23 mouse cellular contexts compared by ENCODE assay signal in the genomic region with DNA sequence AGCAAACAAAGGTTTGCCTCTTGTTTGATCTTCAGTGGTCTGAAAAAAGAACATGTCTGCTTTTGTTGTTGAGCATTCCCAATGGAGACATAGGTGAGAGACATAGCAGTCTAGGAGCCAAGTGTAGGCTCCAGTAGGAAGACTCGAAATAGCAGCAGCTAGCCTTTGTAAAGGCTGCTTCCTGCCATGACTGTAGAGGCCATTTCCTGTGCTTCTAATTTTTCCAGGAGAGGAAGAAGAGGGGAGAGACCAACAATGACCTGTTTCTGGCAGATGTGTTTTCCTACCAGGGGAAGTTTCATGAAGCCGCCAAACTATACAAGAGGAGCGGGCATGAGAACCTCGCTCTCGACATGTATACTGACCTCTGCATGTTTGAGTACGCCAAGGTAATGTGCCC. TPM values are rescaled to one million over a fixed set of nuclear protein-coding genes. Genes with fewer than 3 reads are reported as not detected.
A peak's percentile ranks its signal among the peaks of the same experiment; 100 is the strongest.
DNase-seq lines count a peak whose midpoint lies in the region; ATAC-seq and TF ChIP-seq lines count a peak whose summit lies in the region.
"Had no signal": no experiment of that assay in that cellular context is flagged by ENCODE, and none has a peak within 500 bp of the region (broad histone marks: within the 10 kb centered on the region; RNA-seq: fewer than 3 reads in every experiment).

No protein-coding gene starts in this region.

- DNase-seq in adrenal gland, postnatal 14 days, result peak; percentile 7
- no peak for DNase-seq in adrenal gland, postnatal 4 days (ENCODE audit: low spot score in 2 of 2)
- DNase-seq in kidney, adult 9 months, result peak; percentile 54
- no peak for DNase-seq in kidney, adult 11 months
- DNase-seq in lung, postnatal 0 days (ENCODE audit: low spot score), result no peak
- DNase-seq in lung, postnatal 4 days, result no peak
- DNase-seq in skeletal muscle tissue, adult 2 months (ENCODE audit: low read depth, low spot score), result peak; percentile 32
- DNase-seq in cerebellum, adult 2 months, result no peak
- DNase-seq: cerebellum, adult 11 months; cerebellum, postnatal 25 days; gastrocnemius, postnatal 14 days; right cerebral cortex, postnatal 4 days; thymus, adult 2 months had no signal

- H3K4me3 ChIP-seq in lung, postnatal 0 days (ENCODE audit: low read depth, low read length), result no peak overlapping the region
- H3K4me3 ChIP-seq in cerebellum, adult 2 months (replicated peaks; ENCODE audit: insufficient read depth, low read depth, low read length), result no peak overlapping the region
- H3K4me3 ChIP-seq: hindbrain, embryonic 12.5 days; intestine, embryonic 15.5 days; left cerebral cortex, adult 2 months; midbrain, embryonic 13.5 days had no signal

- H3K36me3 ChIP-seq in lung, postnatal 0 days (ENCODE audit: insufficient read depth, low read length), result no peaks in the 10 kb centered on the region
- H3K36me3 ChIP-seq: G1E had no signal

- no peak overlapping the region for H3K4me2 ChIP-seq in lung, postnatal 0 days (replicated peaks; ENCODE audit: low read depth, low read length)
- H3K4me2 ChIP-seq: hindbrain, embryonic 12.5 days; intestine, embryonic 15.5 days; midbrain, embryonic 13.5 days had no signal

- TF ChIP-seq CTCF in lung, postnatal 0 days (IDR thresholded peaks at IDR 0.05), result no peak
- TF ChIP-seq CTCF in cerebellum, adult 2 months (IDR thresholded peaks at IDR 0.05; ENCODE audit: borderline replicate concordance, insufficient read depth, low read depth, low read length), result no peak

- 65% methylated on average over 6 of the region's 6 CpGs for WGBS in lung, postnatal 0 days
- 96% methylated on average over 6 of the region's 6 CpGs for WGBS in cerebellum, adult 2 months

- H3K4me1 ChIP-seq in lung, postnatal 0 days (ENCODE audit: insufficient read depth, low read depth, low read length), result peaks cover 8% of the 10 kb centered on the region; the same call in 1 of the 2 replicates
- peaks cover 19% of the 10 kb centered on the region for H3K4me1 ChIP-seq in cerebellum, adult 2 months (ENCODE audit: control insufficient read depth, insufficient read depth, low read length)

- peak; percentile 64; the same call in 1 of the 2 replicates for TF ChIP-seq EP300 in lung, postnatal 0 days (IDR thresholded peaks at IDR 0.05)

- H3K27ac ChIP-seq in lung, postnatal 0 days (ENCODE audit: low read length), result peak overlapping the region; percentile 49
- no peak overlapping the region for H3K27ac ChIP-seq in cerebellum, adult 2 months (ENCODE audit: insufficient read depth, low read length)
- H3K27ac ChIP-seq: hindbrain, embryonic 12.5 days; intestine, embryonic 15.5 days; left cerebral cortex, adult 2 months; liver, embryonic 14.5 days; midbrain, embryonic 13.5 days had no signal

- no peak overlapping the region for H3K9ac ChIP-seq in lung, postnatal 0 days (replicated peaks; ENCODE audit: low read depth)
- H3K9ac ChIP-seq: hindbrain, embryonic 12.5 days; intestine, embryonic 15.5 days; liver, embryonic 14.5 days; midbrain, embryonic 13.5 days had no signal

- ATAC-seq in lung, postnatal 0 days, result no peak
- ATAC-seq: CD4-positive, CD25-positive, alpha-beta regulatory T cell, adult 4 months; intestine, embryonic 15.5 days; midbrain, embryonic 13.5 days had no signal

- H3K9me3 ChIP-seq in lung, postnatal 0 days (ENCODE audit: low read length), result no peaks in the 10 kb centered on the region
- H3K9me3 ChIP-seq: G1E; hindbrain, embryonic 12.5 days; intestine, embryonic 15.5 days; midbrain, embryonic 13.5 days had no signal

- H3K27me3 ChIP-seq in lung, postnatal 0 days (replicated peaks; ENCODE audit: insufficient read depth, low read length), result no peaks in the 10 kb centered on the region
- H3K27me3 ChIP-seq in cerebellum, adult 2 months (ENCODE audit: control insufficient read depth, insufficient read depth, low read length), result no peaks in the 10 kb centered on the region
- H3K27me3 ChIP-seq: hindbrain, embryonic 12.5 days; intestine, embryonic 15.5 days; midbrain, embryonic 13.5 days had no signal

- no peak for TF ChIP-seq POLR2A in cerebellum, adult 2 months (IDR thresholded peaks at IDR 0.05; ENCODE audit: borderline replicate concordance, insufficient read depth, low read length)

RNA-seq across cellular contexts. Expression of a gene that starts 26.0 kb away (rescaled TPM):
- total RNA-seq in adrenal gland, postnatal 14 days (2021), result 0.56 and 0.74 TPM in 2 replicates
- total RNA-seq in adrenal gland, postnatal 4 days (2021), result 1 to 10 TPM in 1 of 2 experiments, under 1 TPM in 1; 0.70 to 1.1 TPM
- 0.04 TPM in 1 of 2 replicates, not detected in the other for polyA plus RNA-seq in lung, postnatal 0 days (2015; fragmentation: Nextera tagmentation; extraction: Ambion mirVana)
- polyA plus RNA-seq in cerebellum, adult 2 months (2012; rRNA removed), result 0.79 and 0.89 TPM in 2 replicates
- polyA plus RNA-seq: CD4-positive, CD25-positive, alpha-beta regulatory T cell, adult 4 months; G1E had no signal

RNA-seq across cellular contexts. Expression of a gene that starts 39.2 kb away (rescaled TPM):
- total RNA-seq in adrenal gland, postnatal 14 days (2021), result not detected in 2 replicates
- not detected for total RNA-seq in adrenal gland, postnatal 4 days (2021)
- not detected in 2 replicates for polyA plus RNA-seq in lung, postnatal 0 days (2015; fragmentation: Nextera tagmentation; extraction: Ambion mirVana)
- polyA plus RNA-seq in cerebellum, adult 2 months (2012; rRNA removed), result not detected in 2 replicates
- total RNA-seq: G1E; gastrocnemius, postnatal 14 days; left cerebral cortex, adult 2 months; neutrophil, adult 5-6 weeks had no signal
- polyA plus RNA-seq: CD4-positive, CD25-positive, alpha-beta regulatory T cell, adult 4 months; forebrain, embryonic 11.5 days; G1E; hindbrain, embryonic 12.5 days; intestine, embryonic 15.5 days; limb, embryonic 11.5 days; liver, embryonic 14.5 days; midbrain, embryonic 13.5 days had no signal

RNA-seq across cellular contexts. Expression of a gene that starts 52.3 kb away (rescaled TPM):
- total RNA-seq in adrenal gland, postnatal 14 days (2021), result 15.4 and 16.5 TPM in 2 replicates
- 10 to 100 TPM; 23.5 to 25.6 TPM for total RNA-seq in adrenal gland, postnatal 4 days (2021)
- 8.3 and 10.4 TPM in 2 replicates for polyA plus RNA-seq in lung, postnatal 0 days (2015; fragmentation: Nextera tagmentation; extraction: Ambion mirVana)
- polyA plus RNA-seq in cerebellum, adult 2 months (2012; rRNA removed), result 22.3 TPM in 2 replicates

RNA-seq across cellular contexts. Expression of a gene that starts 52.4 kb away (rescaled TPM):
- total RNA-seq in adrenal gland, postnatal 14 days (2021), result 4.1 and 4.6 TPM in 2 replicates
- total RNA-seq in adrenal gland, postnatal 4 days (2021), result 1 to 10 TPM; 7.5 to 8.1 TPM
- 4.5 and 6.7 TPM in 2 replicates for polyA plus RNA-seq in lung, postnatal 0 days (2015; fragmentation: Nextera tagmentation; extraction: Ambion mirVana)
- 9.5 and 10.9 TPM in 2 replicates for polyA plus RNA-seq in cerebellum, adult 2 months (2012; rRNA removed)

Comparison
In these comparisons a context has a peak if more than half of its experiments do, and no peak if none do; other contexts are left out.
1. DNase-seq: peak in adrenal gland, postnatal 14 days (single experiment), kidney, adult 9 months (single experiment) and skeletal muscle tissue, adult 2 months (single experiment); none in adrenal gland, postnatal 4 days (0 of 2), kidney, adult 11 months (single experiment), lung, postnatal 0 days (single experiment), lung, postnatal 4 days (0 of 2) and cerebellum, adult 2 months (0 of 2).